Mouse (Mus musculus): ENCODE measurements around the gene Npas3. TPM values are rescaled to one million over a fixed set of nuclear protein-coding genes. Genes with fewer than 3 reads are reported as not detected.

The Npas3 gene
- polyA plus RNA-seq, 1 experiment from 2014 or later, result 0.61 TPM

- DNase-seq (ENCODE audit: low spot score) (no peak), ATAC-seq (ENCODE audit: low FRiP score, low TSS enrichment) (no peak)
- TF ChIP-seq CTCF (IDR thresholded peaks at IDR 0.05; ENCODE audit: low read depth) (no peak), EP300 (optimal IDR thresholded peaks at IDR 0.05) (no peak)
- Histone ChIP-seq H3K4me3 (ENCODE audit: low read depth, low read length) (no peak overlapping the region), H3K4me2 (replicated peaks; ENCODE audit: low read depth) (no peak overlapping the region), H3K36me3 (ENCODE audit: control insufficient read depth, insufficient read depth, low read length) (no peaks in the 10 kb centered on the region), H3K9me3 (ENCODE audit: control insufficient read depth, low read length) (no peaks in the 10 kb centered on the region), H3K9ac (ENCODE audit: low read length) (no peak overlapping the region), H3K27me3 (ENCODE audit: control insufficient read depth, insufficient read depth, low read length) (no peaks in the 10 kb centered on the region), H3K27ac (replicated peaks) (no peak overlapping the region), H3K4me1 (replicated peaks; ENCODE audit: control insufficient read depth, insufficient read depth) (no peaks in the 10 kb centered on the region)
- WGBS, result 83% methylated on average over 4 of the region's 4 CpGs
Measured at GRCm38 (mm10) chr12:53519556-53519955, 271.1 kb downstream of the Npas3 start.

DNA sequence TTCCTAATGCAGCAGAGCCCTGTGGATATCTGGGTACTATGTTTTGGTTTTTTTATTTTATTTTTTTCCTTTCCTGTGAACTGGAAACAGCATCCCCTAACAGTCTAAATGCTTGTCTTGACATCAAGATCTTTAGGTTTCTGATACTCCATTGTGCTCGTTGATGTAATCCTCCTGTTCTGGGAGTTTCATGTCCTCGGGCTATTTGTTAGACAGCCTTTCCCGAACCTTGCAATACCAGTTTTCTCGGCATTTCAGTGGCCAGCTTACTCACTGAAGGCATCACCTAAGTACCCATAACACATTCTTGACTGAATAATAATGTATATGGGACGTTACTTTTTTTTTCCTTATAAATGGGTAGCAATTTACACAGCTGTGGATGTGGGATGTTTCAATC lies 274.2 kb downstream of the Npas3 start:
- DNase-seq (ENCODE audit: low spot score) (no peak), ATAC-seq (ENCODE audit: low FRiP score, low TSS enrichment) (no peak)
- no peaks in the 10 kb centered on the region for H3K9me3 ChIP-seq (ENCODE audit: control insufficient read depth, low read length)
- no peak overlapping the region for H3K27ac ChIP-seq (replicated peaks)
- H3K27me3 ChIP-seq (ENCODE audit: control insufficient read depth, insufficient read depth, low read length), result no peaks in the 10 kb centered on the region
- H3K9ac ChIP-seq (ENCODE audit: low read length), result no peak overlapping the region
- H3K4me2 ChIP-seq (replicated peaks; ENCODE audit: low read depth), result no peak overlapping the region
- no peaks in the 10 kb centered on the region for H3K4me1 ChIP-seq (replicated peaks; ENCODE audit: control insufficient read depth, insufficient read depth)
- H3K4me3 ChIP-seq (ENCODE audit: low read depth, low read length), result no peak overlapping the region
- H3K36me3 ChIP-seq (ENCODE audit: control insufficient read depth, insufficient read depth, low read length), result no peaks in the 10 kb centered on the region
- WGBS, result 64% methylated on average over 5 of the region's 5 CpGs
- TF ChIP-seq EP300 (optimal IDR thresholded peaks at IDR 0.05), result no peak
- TF ChIP-seq CTCF (IDR thresholded peaks at IDR 0.05; ENCODE audit: low read depth), result no peak

DNA sequence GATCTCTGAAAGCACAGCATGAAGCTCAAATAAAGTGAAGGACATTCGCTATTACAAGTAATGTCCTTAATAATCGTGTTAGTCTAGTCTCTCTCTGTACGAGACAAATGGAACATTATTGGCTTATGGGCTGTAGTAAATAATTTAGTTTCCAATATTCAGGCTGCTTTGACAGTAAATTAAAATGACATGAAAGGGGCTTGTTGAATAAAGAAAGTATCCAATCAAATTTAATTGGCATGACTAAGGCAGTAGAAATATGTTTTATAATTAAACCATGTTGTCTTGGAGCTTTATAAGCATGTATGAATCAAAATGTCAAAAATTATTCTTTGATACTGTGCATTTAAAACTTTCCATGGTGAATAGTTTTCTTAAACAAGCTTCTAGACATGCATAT lies 278.6 kb downstream of the Npas3 start:
- WGBS, result 87% methylated on average over 3 of the region's 3 CpGs
- Histone ChIP-seq H3K4me1 (replicated peaks; ENCODE audit: control insufficient read depth, insufficient read depth) (no peaks in the 10 kb centered on the region), H3K9ac (ENCODE audit: low read length) (no peak overlapping the region), H3K27ac (replicated peaks) (no peak overlapping the region), H3K36me3 (ENCODE audit: control insufficient read depth, insufficient read depth, low read length) (no peaks in the 10 kb centered on the region), H3K9me3 (ENCODE audit: control insufficient read depth, low read length) (no peaks in the 10 kb centered on the region), H3K4me3 (ENCODE audit: low read depth, low read length) (no peak overlapping the region), H3K27me3 (ENCODE audit: control insufficient read depth, insufficient read depth, low read length) (no peaks in the 10 kb centered on the region), H3K4me2 (replicated peaks; ENCODE audit: low read depth) (no peak overlapping the region)
- DNase-seq (ENCODE audit: low spot score), result no peak
- ATAC-seq (ENCODE audit: low FRiP score, low TSS enrichment), result no peak
- TF ChIP-seq EP300 (optimal IDR thresholded peaks at IDR 0.05) (no peak), CTCF (IDR thresholded peaks at IDR 0.05; ENCODE audit: low read depth) (no peak)

DNA sequence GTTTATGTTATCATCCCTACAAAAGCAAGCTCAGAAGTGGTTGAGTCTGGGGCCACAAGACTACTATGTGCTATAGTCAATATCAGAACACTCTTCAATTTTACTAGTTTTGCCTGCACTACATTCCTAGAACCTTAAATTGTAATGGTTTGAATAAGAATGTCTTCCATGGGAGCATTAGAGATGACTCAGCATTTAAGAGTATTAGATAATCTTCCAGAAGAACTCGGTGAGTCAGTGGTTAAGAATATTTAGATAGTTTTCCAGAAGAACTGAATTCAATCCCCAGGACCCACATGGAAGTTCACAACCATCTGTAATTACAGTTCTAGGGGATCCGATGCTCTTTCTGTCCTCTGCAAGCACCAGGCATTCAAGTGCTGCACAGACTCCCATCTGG lies 280.9 kb downstream of the Npas3 start:
- no peak for TF ChIP-seq EP300 (optimal IDR thresholded peaks at IDR 0.05)
- no peak for TF ChIP-seq CTCF (IDR thresholded peaks at IDR 0.05; ENCODE audit: low read depth)
- no peaks in the 10 kb centered on the region for H3K4me1 ChIP-seq (replicated peaks; ENCODE audit: control insufficient read depth, insufficient read depth)
- no peak overlapping the region for H3K27ac ChIP-seq (replicated peaks)
- no peak overlapping the region for H3K4me2 ChIP-seq (replicated peaks; ENCODE audit: low read depth)
- no peaks in the 10 kb centered on the region for H3K27me3 ChIP-seq (ENCODE audit: control insufficient read depth, insufficient read depth, low read length)
- no peak overlapping the region for H3K9ac ChIP-seq (ENCODE audit: low read length)
- ATAC-seq (ENCODE audit: low FRiP score, low TSS enrichment) (no peak), DNase-seq (ENCODE audit: low spot score) (no peak)
- H3K4me3 ChIP-seq (ENCODE audit: low read depth, low read length), result no peak overlapping the region
- 77% methylated on average over 2 of the region's 2 CpGs for WGBS
- no peaks in the 10 kb centered on the region for H3K36me3 ChIP-seq (ENCODE audit: control insufficient read depth, insufficient read depth, low read length)
- no peaks in the 10 kb centered on the region for H3K9me3 ChIP-seq (ENCODE audit: control insufficient read depth, low read length)

DNA sequence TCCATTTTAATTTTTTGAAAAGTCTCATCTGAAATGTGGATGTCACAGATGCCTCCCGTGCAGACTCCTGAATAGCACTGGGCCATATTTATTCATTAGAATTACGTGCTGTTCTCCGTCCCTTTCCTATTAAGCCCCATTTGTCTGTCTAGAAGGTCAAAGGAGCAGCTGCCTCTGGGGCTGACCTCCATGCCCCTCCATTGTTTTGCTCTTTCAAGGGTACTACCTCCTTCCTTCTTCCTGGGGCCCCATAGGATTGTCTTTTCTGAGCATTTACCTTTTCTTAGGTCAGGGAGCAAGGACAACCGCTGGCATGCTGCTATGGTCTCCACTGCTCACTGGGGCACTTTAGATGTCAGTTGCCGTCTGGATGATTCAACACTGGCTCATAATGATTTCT lies 288.3 kb downstream of the Npas3 start:
- 68% methylated on average over 5 of the region's 5 CpGs for WGBS
- Histone ChIP-seq H3K27ac (replicated peaks) (no peak overlapping the region), H3K9ac (ENCODE audit: low read length) (no peak overlapping the region), H3K27me3 (ENCODE audit: control insufficient read depth, insufficient read depth, low read length) (no peaks in the 10 kb centered on the region), H3K9me3 (ENCODE audit: control insufficient read depth, low read length) (no peaks in the 10 kb centered on the region), H3K4me2 (replicated peaks; ENCODE audit: low read depth) (no peak overlapping the region), H3K36me3 (ENCODE audit: control insufficient read depth, insufficient read depth, low read length) (no peaks in the 10 kb centered on the region), H3K4me3 (ENCODE audit: low read depth, low read length) (no peak overlapping the region), H3K4me1 (replicated peaks; ENCODE audit: control insufficient read depth, insufficient read depth) (no peaks in the 10 kb centered on the region)
- TF ChIP-seq EP300 (optimal IDR thresholded peaks at IDR 0.05), result no peak
- no peak for TF ChIP-seq CTCF (IDR thresholded peaks at IDR 0.05; ENCODE audit: low read depth)
- ATAC-seq (ENCODE audit: low FRiP score, low TSS enrichment) (no peak), DNase-seq (ENCODE audit: low spot score) (no peak)

DNA sequence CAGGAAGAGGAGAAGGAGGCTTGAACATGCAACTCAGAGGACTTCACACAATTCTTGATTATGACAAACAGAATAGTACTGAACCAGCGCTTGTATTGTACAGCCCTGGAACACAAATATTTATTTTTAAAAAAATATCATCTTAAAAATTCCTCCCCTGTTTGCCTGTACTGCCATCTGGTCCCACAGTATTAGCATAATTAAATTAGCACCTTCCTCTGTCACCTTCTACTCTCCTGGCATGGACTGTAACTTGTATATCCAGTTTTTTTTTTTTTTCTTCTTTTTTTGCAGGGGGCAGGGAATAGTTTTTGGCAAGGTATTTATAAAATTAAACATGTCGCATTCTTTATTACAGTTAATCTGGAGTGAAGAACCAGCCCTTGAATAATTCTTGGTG lies 307.9 kb downstream of the Npas3 start:
- no peaks in the 10 kb centered on the region for H3K36me3 ChIP-seq (ENCODE audit: control insufficient read depth, insufficient read depth, low read length)
- H3K9ac ChIP-seq (ENCODE audit: low read length), result no peak overlapping the region
- H3K4me1 ChIP-seq (replicated peaks; ENCODE audit: control insufficient read depth, insufficient read depth), result no peaks in the 10 kb centered on the region
- H3K27ac ChIP-seq (replicated peaks), result no peak overlapping the region
- H3K4me2 ChIP-seq (replicated peaks; ENCODE audit: low read depth), result no peak overlapping the region
- no peak for TF ChIP-seq CTCF (IDR thresholded peaks at IDR 0.05; ENCODE audit: low read depth)
- TF ChIP-seq EP300 (optimal IDR thresholded peaks at IDR 0.05), result no peak
- H3K4me3 ChIP-seq (ENCODE audit: low read depth, low read length), result no peak overlapping the region
- no peaks in the 10 kb centered on the region for H3K27me3 ChIP-seq (ENCODE audit: control insufficient read depth, insufficient read depth, low read length)
- ATAC-seq (ENCODE audit: low FRiP score, low TSS enrichment) (no peak), DNase-seq (ENCODE audit: low spot score) (no peak)
- no peaks in the 10 kb centered on the region for H3K9me3 ChIP-seq (ENCODE audit: control insufficient read depth, low read length)
- WGBS, result 78% methylated on average over 2 of the region's 2 CpGs

Measured in stomach, postnatal 0 days (tissue).